Mouse (Mus musculus) hindbrain, postnatal 0 days (tissue): ENCODE measurements around the gene Ror1. TPM values are rescaled to one million over a fixed set of nuclear protein-coding genes. Genes with fewer than 3 reads are reported as not detected.

ENCODE experiments used
- ATAC-seq: fragments of 200-750 bp; cut with Nextera tagmentation; 2 replicates; pipeline ENCODE4 v1.8.0; 2017; ENCODE audit warnings: mild to moderate bottlenecking, moderate TSS enrichment, moderate library complexity
- DNase-seq: peaks from one replicate; pipeline ENCODE4 v3.0.0-alpha.2; 2015; ENCODE audit warnings: low spot score
- H3K27ac ChIP-seq: fragments of 300-500 bp; sonication (generic); 2 replicates; pipeline ENCODE4 v1.5.1; 2014; ENCODE audit warnings: mild to moderate bottlenecking
- H3K27me3 ChIP-seq: fragments of 300-500 bp; sonication (generic); 2 replicates; pipeline ENCODE4 v1.6.1; 2014; ENCODE audit warnings: low read length, mixed read lengths; ENCODE audit not compliant: insufficient read depth
- H3K36me3 ChIP-seq: fragments of 300-500 bp; sonication (generic); 2 replicates; pipeline ENCODE4 v1.6.1; 2014; ENCODE audit warnings: low read length, mixed read lengths; ENCODE audit not compliant: insufficient read depth
- H3K4me1 ChIP-seq: fragments of 300-500 bp; sonication (generic); 2 replicates; pipeline ENCODE4 v1.6.1; 2014; ENCODE audit warnings: antibody characterized with exemption, low read length, mixed read lengths; ENCODE audit not compliant: insufficient read depth
- H3K4me2 ChIP-seq: fragments of 300-500 bp; sonication (generic); 2 replicates; pipeline ENCODE4 v1.6.1; 2014; ENCODE audit warnings: low read depth, mild to moderate bottlenecking, low read length, moderate library complexity, mixed read lengths
- H3K4me3 ChIP-seq: fragments of 300-500 bp; sonication (generic); 2 replicates; pipeline ENCODE4 v1.5.1; 2014; ENCODE audit warnings: low read length
- H3K9ac ChIP-seq: fragments of 300-500 bp; sonication (generic); replicated peaks from 2 replicates; pipeline ENCODE4 v1.6.1; 2014; ENCODE audit warnings: mild to moderate bottlenecking, low read length, moderate library complexity, mixed read lengths
- H3K9me3 ChIP-seq: fragments of 300-500 bp; sonication (generic); 2 replicates; pipeline ENCODE4 v1.6.1; 2016; ENCODE audit warnings: low read length, mixed read lengths
- CTCF ChIP-seq: IDR thresholded peaks from 2 replicates; pipeline ENCODE4 v1.5.1; 2016; ENCODE audit warnings: antibody characterized with exemption, control low read depth, low read depth
- WGBS: fragments of 180-500 bp; shearing (Covaris S2); extraction: QIAGEN DNeasy Blood & Tissue Kit; methylation state at CpG from one replicate; pipeline ENCODE4 v1.1.7; 2014; 5-methylcytosine and 5-hydroxymethylcytosine counted together
- polyA plus RNA-seq: library from polyadenylated mRNA; unstranded; fragments of >200 nt; fragmentation: Nextera tagmentation; extraction: Ambion mirVana; gene quantifications from 2 replicates; pipeline ENCODE4 v1.2.1, GENCODE M21; 2015
- total RNA-seq: library from RNA; depleted of rRNA; stranded (reverse); fragments of >200 nt; gene quantifications from 2 replicates; pipeline ENCODE4 v1.2.3, GENCODE M21; 2014

Gene Ror1
- total and polyA plus RNA-seq, 2 experiments from 2014 or later, result 2.0 to 5.8 TPM

GRCm38 (mm10) chr4:100393374-100394061 is 297.9 kb downstream of the Ror1 start:
- Histone ChIP-seq H3K9ac (no peak overlapping the region), H3K4me3 (no peak overlapping the region), H3K4me2 (no peak overlapping the region), H3K4me1 (no peaks in the 10 kb centered on the region), H3K36me3 (no peaks in the 10 kb centered on the region), H3K9me3 (no peaks in the 10 kb centered on the region), H3K27ac (no peak overlapping the region), H3K27me3 (no peaks in the 10 kb centered on the region)
- WGBS, result 77% methylated on average over 12 of the region's 12 CpGs
- no peak for DNase-seq
- TF ChIP-seq CTCF, result no peak
- ATAC-seq, result no peak

- no peak for TF ChIP-seq CTCF
- DNase-seq, result no peak
- Histone ChIP-seq H3K27ac (no peak overlapping the region), H3K9ac (no peak overlapping the region), H3K9me3 (no peaks in the 10 kb centered on the region), H3K36me3 (no peaks in the 10 kb centered on the region), H3K4me1 (no peaks in the 10 kb centered on the region), H3K27me3 (no peaks in the 10 kb centered on the region), H3K4me2 (no peak overlapping the region), H3K4me3 (no peak overlapping the region)
- ATAC-seq, result no peak
- 93% methylated on average over 4 of the region's 4 CpGs for WGBS
Measured at GRCm38 (mm10) chr4:100395407-100395806, 299.8 kb downstream of the Ror1 start.

DNA sequence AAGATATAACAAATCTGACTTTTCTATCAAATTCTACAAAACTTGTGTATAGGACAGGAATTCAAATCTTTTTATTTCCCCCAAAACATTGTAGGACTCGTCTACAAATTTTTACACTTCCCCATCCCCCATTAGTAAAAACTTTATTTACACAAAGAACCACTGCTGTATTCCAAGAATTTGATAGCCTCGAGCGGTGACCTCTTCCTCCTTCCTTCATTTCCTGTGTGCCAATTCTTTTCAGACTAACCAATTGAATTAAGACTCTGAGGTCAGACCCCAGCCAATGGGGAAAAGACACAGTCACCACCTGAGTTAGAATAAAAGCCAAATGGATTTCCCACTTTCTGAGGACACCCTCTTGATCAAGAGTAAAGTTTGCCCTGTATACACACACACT is 302.5 kb downstream of the Ror1 start:
- DNase-seq, result no peak
- no peaks in the 10 kb centered on the region for H3K36me3 ChIP-seq
- H3K27ac ChIP-seq, result no peak overlapping the region
- H3K4me3 ChIP-seq, result no peak overlapping the region
- ATAC-seq, result no peak
- H3K9me3 ChIP-seq, result no peaks in the 10 kb centered on the region
- no peaks in the 10 kb centered on the region for H3K4me1 ChIP-seq
- H3K9ac ChIP-seq, result no peak overlapping the region
- no peak overlapping the region for H3K4me2 ChIP-seq
- no peak for TF ChIP-seq CTCF
- 84% methylated on average over 3 of the region's 3 CpGs for WGBS
- no peaks in the 10 kb centered on the region for H3K27me3 ChIP-seq

DNA sequence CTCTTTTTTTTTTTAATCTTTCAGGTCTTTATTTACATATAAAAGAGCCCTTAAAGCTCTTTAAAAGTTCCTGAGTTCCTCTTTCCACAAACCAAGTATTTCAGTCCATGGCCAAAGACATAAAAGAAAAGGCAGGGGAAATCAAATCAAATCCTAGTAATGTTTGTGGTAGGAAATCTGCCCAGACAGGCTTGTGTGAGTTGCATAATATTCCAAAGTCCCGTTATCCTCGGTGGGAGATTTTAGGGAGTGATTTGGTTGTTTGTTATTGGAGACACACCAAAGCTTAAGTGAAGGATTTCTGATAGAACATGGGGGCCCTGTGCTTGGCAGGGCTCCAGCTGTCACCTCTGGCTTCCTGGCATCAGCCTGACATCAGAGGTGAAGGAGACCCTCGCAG is 305.5 kb downstream of the Ror1 start:
- no peaks in the 10 kb centered on the region for H3K27me3 ChIP-seq
- TF ChIP-seq CTCF, result no peak
- no peaks in the 10 kb centered on the region for H3K36me3 ChIP-seq
- H3K9me3 ChIP-seq, result no peaks in the 10 kb centered on the region
- no peak overlapping the region for H3K4me2 ChIP-seq
- 54% methylated on average over 3 of the region's 3 CpGs for WGBS
- no peak for ATAC-seq
- H3K27ac ChIP-seq, result no peak overlapping the region
- H3K9ac ChIP-seq, result no peak overlapping the region
- no peak for DNase-seq
- no peak overlapping the region for H3K4me3 ChIP-seq
- H3K4me1 ChIP-seq, result no peaks in the 10 kb centered on the region

GRCm38 (mm10) chr4:100401581-100402470 is 306.2 kb downstream of the Ror1 start:
- 83% methylated on average over 14 of the region's 14 CpGs for WGBS
- Histone ChIP-seq H3K4me1 (no peaks in the 10 kb centered on the region), H3K27me3 (no peaks in the 10 kb centered on the region), H3K9me3 (no peaks in the 10 kb centered on the region), H3K4me2 (no peak overlapping the region), H3K4me3 (no peak overlapping the region), H3K9ac (no peak overlapping the region), H3K36me3 (no peaks in the 10 kb centered on the region), H3K27ac (no peak overlapping the region)
- ATAC-seq (no peak), DNase-seq (no peak)
- no peak for TF ChIP-seq CTCF

DNA sequence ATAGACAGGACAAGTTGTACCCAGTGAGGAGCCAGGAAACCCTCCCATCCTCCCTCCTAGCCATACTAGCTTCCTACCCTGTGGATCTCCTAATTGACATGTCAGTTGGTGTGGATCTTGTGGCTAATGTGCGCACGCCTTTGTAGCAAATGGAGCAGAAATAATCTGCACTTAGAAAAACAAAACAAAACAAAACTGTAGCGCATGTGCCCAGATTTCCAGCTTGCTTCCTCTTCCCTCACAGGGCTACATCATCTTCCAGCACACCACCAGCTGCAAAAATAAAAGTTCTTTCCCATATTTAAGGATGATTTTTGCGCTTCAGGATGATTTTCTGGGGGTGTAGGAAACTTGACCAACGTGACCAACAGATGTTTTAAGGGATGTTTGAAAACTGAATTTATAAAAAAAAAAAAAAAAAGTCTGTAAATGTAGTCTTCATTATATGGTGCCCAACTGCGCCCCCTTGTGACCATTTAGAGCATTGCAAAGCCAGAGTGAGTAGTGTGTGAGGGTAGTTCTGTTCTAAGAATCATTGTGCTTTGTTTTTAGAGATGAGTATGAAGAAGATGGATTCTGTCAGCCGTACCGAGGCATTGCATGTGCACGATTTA is 311.8 kb downstream of the Ror1 start:
- H3K4me1 ChIP-seq, result no peaks in the 10 kb centered on the region
- peak; percentile 84 for DNase-seq
- peak; percentile 55; the same call in 1 of the 2 replicates for ATAC-seq
- 25% methylated on average over 9 of the region's 9 CpGs for WGBS
- no peaks in the 10 kb centered on the region for H3K36me3 ChIP-seq
- no peak overlapping the region for H3K27ac ChIP-seq
- peak; percentile 86 for TF ChIP-seq CTCF
- H3K4me3 ChIP-seq, result no peak overlapping the region
- no peaks in the 10 kb centered on the region for H3K27me3 ChIP-seq
- H3K9me3 ChIP-seq, result no peaks in the 10 kb centered on the region
- no peak overlapping the region for H3K4me2 ChIP-seq
- no peak overlapping the region for H3K9ac ChIP-seq
